Mouse (Mus musculus) CH12.LX (cell line): Measurements from ENCODE around the gene Plcl2. TPM values are rescaled to one million over a fixed set of nuclear protein-coding genes. Genes with fewer than 3 reads are reported as not detected.
A peak's percentile ranks its signal among the peaks of the same experiment; 100 is the strongest.
"Not testable (repeated sequence)": the region's sequence is repeated elsewhere in the genome, so short reads cannot be mapped to it uniquely, and the experiment has no call there.

Experiments used
- DNase-seq: peaks from one replicate; pipeline ENCODE4 v3.0.0-alpha.2; 2013; ENCODE audit errors: extremely low read depth
- H3K27ac ChIP-seq: 2 replicates; pipeline ENCODE4 v1.5.1; 2012; ENCODE audit warnings: low read depth, mild to moderate bottlenecking, control low read depth, moderate library complexity; ENCODE audit not compliant: insufficient read depth
- H3K27me3 ChIP-seq: replicated peaks from 2 replicates; pipeline ENCODE3; 2012; ENCODE audit warnings: inconsistent platforms
- H3K36me3 ChIP-seq, 2 experiments: replicated peaks in 1 of 2; 2 replicates each; pipeline versions ENCODE3 to v1.6.1; 2012; ENCODE audit warnings: inconsistent platforms in 1 of 2, low read length in 1 of 2, mild to moderate bottlenecking in 1 of 2, mixed read lengths in 1 of 2, moderate library complexity in 1 of 2; ENCODE audit not compliant: control insufficient read depth in 1 of 2, insufficient read depth in 1 of 2
- H3K4me1 ChIP-seq, 2 experiments: 2 replicates each; pipeline ENCODE4 v1.6.1; 2012; ENCODE audit warnings: inconsistent platforms in 1 of 2, moderate library complexity in 1 of 2; ENCODE audit not compliant: insufficient read depth in 2 of 2, control insufficient read depth in 1 of 2
- H3K4me2 ChIP-seq: 2 replicates; pipeline ENCODE4 v1.6.1; 2012; ENCODE audit warnings: low read depth, mild to moderate bottlenecking, control low read depth; ENCODE audit not compliant: poor library complexity, insufficient read depth, severe bottlenecking
- H3K4me3 ChIP-seq, 3 experiments: fragments of 150-350 bp in 1 of 3; sonication (generic) in 1 of 3; replicated peaks in 1 of 3; 2 replicates each; pipeline versions ENCODE3 to v1.5.1; 2011 to 2012; ENCODE audit warnings: low read depth in 2 of 3, low read length in 2 of 3, mild to moderate bottlenecking in 2 of 3, moderate library complexity in 2 of 3, control low read depth in 1 of 3, improper control_type of control experiment in 1 of 3, inconsistent platforms in 1 of 3, mixed read lengths in 1 of 3; ENCODE audit not compliant: poor library complexity in 1 of 3
- H3K79me2 ChIP-seq: replicated peaks from 2 replicates; pipeline ENCODE4 v1.6.1; 2012; ENCODE audit warnings: mild to moderate bottlenecking, moderate library complexity; ENCODE audit not compliant: control insufficient read depth, poor library complexity, insufficient read depth, severe bottlenecking; ENCODE audit errors: extremely low read depth
- H3K9ac ChIP-seq: 2 replicates; pipeline ENCODE4 v1.6.1; 2012; ENCODE audit warnings: low read depth, mild to moderate bottlenecking, control low read depth, moderate library complexity; ENCODE audit not compliant: insufficient read depth
- H3K9me3 ChIP-seq: replicated peaks from 2 replicates; pipeline ENCODE3; 2012; ENCODE audit warnings: low read length, inconsistent platforms, mixed read lengths
- BHLHE40 ChIP-seq: IDR thresholded peaks from 2 replicates; pipeline ENCODE4 v1.6.1; 2011; ENCODE audit warnings: mild to moderate bottlenecking, low read depth, low read length, improper control_type of control experiment
- CHD1 ChIP-seq: IDR thresholded peaks from 2 replicates; pipeline ENCODE4 v1.6.1; 2012; ENCODE audit warnings: low read depth, low read length, improper control_type of control experiment, inconsistent platforms
- E2F4 ChIP-seq: IDR thresholded peaks from 2 replicates; pipeline ENCODE4 v1.6.1; 2011; ENCODE audit warnings: low read depth, low read length, improper control_type of control experiment; ENCODE audit not compliant: insufficient replicate concordance
- ELF1 ChIP-seq: IDR thresholded peaks from 2 replicates; pipeline ENCODE4 v1.6.1; 2014; ENCODE audit warnings: low read depth, mild to moderate bottlenecking, inconsistent platforms, low read length, improper control_type of control experiment
- EP300 ChIP-seq: IDR thresholded peaks from 2 replicates; pipeline ENCODE4 v1.6.1; 2011; ENCODE audit warnings: low read length, improper control_type of control experiment
- IRF4 ChIP-seq: IDR thresholded peaks from 2 replicates; pipeline ENCODE4 v1.6.1; 2014; ENCODE audit warnings: low read depth, mild to moderate bottlenecking, inconsistent platforms, low read length, improper control_type of control experiment
- JUN ChIP-seq: IDR thresholded peaks from 2 replicates; pipeline ENCODE4 v1.6.1; 2011; ENCODE audit warnings: low read depth, mild to moderate bottlenecking, low read length, improper control_type of control experiment, moderate library complexity; ENCODE audit not compliant: insufficient read depth
- MAX ChIP-seq: IDR thresholded peaks from 2 replicates; pipeline ENCODE4 v1.6.1; 2011; ENCODE audit warnings: low read length, improper control_type of control experiment
- MAZ ChIP-seq: IDR thresholded peaks from 2 replicates; pipeline ENCODE4 v1.6.1; 2012; ENCODE audit warnings: low read depth, mild to moderate bottlenecking, inconsistent platforms, low read length, improper control_type of control experiment, moderate library complexity
- MYC ChIP-seq: IDR thresholded peaks from 2 replicates; pipeline ENCODE4 v1.6.1; 2011; ENCODE audit warnings: low read depth, mild to moderate bottlenecking, improper control_type of control experiment, low read length
- NRF1 ChIP-seq: IDR thresholded peaks from 2 replicates; pipeline ENCODE4 v1.6.1; 2014; ENCODE audit warnings: low read depth, mild to moderate bottlenecking, inconsistent platforms, low read length, improper control_type of control experiment, moderate library complexity
- TBP ChIP-seq: conservative IDR thresholded peaks from 2 replicates; pipeline ENCODE4 v1.6.1; 2011; ENCODE audit warnings: low read depth, low read length, improper control_type of control experiment
- ZC3H11A ChIP-seq: IDR thresholded peaks from 2 replicates; pipeline ENCODE4 v1.6.1; 2012; ENCODE audit warnings: low read depth, mild to moderate bottlenecking, inconsistent platforms, low read length, improper control_type of control experiment
- ZKSCAN1 ChIP-seq: IDR thresholded peaks from 2 replicates; pipeline ENCODE4 v1.6.1; 2012; ENCODE audit warnings: low read depth, inconsistent platforms, low read length, improper control_type of control experiment, borderline replicate concordance
- dilution Hi-C: fragments of 300-500 bp; cut with MboI; formaldehyde crosslinking; loops from 2 replicates; pipeline ENCODE4 v1.14.3; 2020; ENCODE audit warnings: low sequenced_read_pairs; ENCODE audit not compliant: extremely low pct_unique_long_range_greater_than_20kb, extremely low pct_ligation_motif_present
- in situ Hi-C: fragments of 300-500 bp; cut with MboI; formaldehyde crosslinking; loops from 3 replicates; pipeline ENCODE4 v1.14.3; 2019; ENCODE audit warnings: low sequenced_read_pairs, low pct_ligation_motif_present, low pct_unique_long_range_greater_than_20kb, mixed read lengths
- polyA plus RNA-seq: library from polyadenylated mRNA; unstranded; fragments of >175 nt; gene quantifications from 2 replicates; pipeline ENCODE4 v1.2.1, GENCODE M21; 2012; ENCODE audit warnings: low read depth; ENCODE audit not compliant: insufficient read length
- total RNA-seq, 2 experiments: library from RNA; depleted of rRNA; stranded (reverse); fragments of 300-350 nt in 1 of 2; fragments of >200 nt in 1 of 2; gene quantifications; 2 replicates each; pipeline ENCODE4 v1.2.3; 2012 to 2014

The Plcl2 gene
- total and polyA plus RNA-seq, 3 experiments: 9.0 to 16.6 (median 12.7) TPM

GRCm38 (mm10) chr17:50568846-50569245 is 59.6 kb downstream of the Plcl2 start:
- Histone ChIP-seq H3K9me3 (no peaks in the 10 kb centered on the region), H3K79me2 (no peaks in the 10 kb centered on the region), H3K9ac (no peak overlapping the region), H3K4me3 (no peak overlapping the region), H3K4me1 (peaks cover 7 to 18% of the 10 kb centered on the region in 2 experiments), H3K36me3 (no peaks in the 10 kb centered on the region), H3K27ac (no peak overlapping the region), H3K27me3 (no peaks in the 10 kb centered on the region), H3K4me2 (no peak overlapping the region)
- dilution Hi-C loops (no loop called here), in situ Hi-C loops (no loop called here)
- TF ChIP-seq JUN: no peak
- no peak for TF ChIP-seq MAX
- TF ChIP-seq ZKSCAN1: no peak
- TF ChIP-seq ELF1: no peak
- TF ChIP-seq TBP: no peak
- TF ChIP-seq ZC3H11A: no peak
- TF ChIP-seq NRF1: no peak
- no peak for TF ChIP-seq MYC
- no peak for TF ChIP-seq IRF4
- no peak for TF ChIP-seq E2F4
- no peak for TF ChIP-seq CHD1
- no peak for TF ChIP-seq MAZ
- no peak for TF ChIP-seq EP300
- TF ChIP-seq BHLHE40: no peak
- no peak for DNase-seq

- H3K4me2 ChIP-seq, H3K27me3 ChIP-seq, H3K9me3 ChIP-seq, H3K4me3 ChIP-seq, H3K9ac ChIP-seq, H3K79me2 ChIP-seq, H3K36me3 ChIP-seq, H3K27ac ChIP-seq, dilution Hi-C loops: not testable (repeated sequence)
- peak; percentile 3 for DNase-seq
- in situ Hi-C loops: loop anchor here (10.0 kb wide), 1 partner anchor 55 kb away; no protein-coding TSS in a partner anchor
- peaks cover 7 to 22% of the 10 kb centered on the region in 2 experiments for H3K4me1 ChIP-seq
These were observed 61.0 kb downstream of the Plcl2 start for GRCm38 (mm10) chr17:50570228-50570627.
